Mouse (Mus musculus) right cerebral cortex, adult 2 months (tissue): ENCODE data around the gene Adora2b.
"Not testable (repeated sequence)": the region's sequence is repeated elsewhere in the genome, so short reads cannot be mapped to it uniquely, and the experiment has no call there.

Experiments
- DNase-seq, 2 experiments: peaks; one replicate each; pipeline ENCODE4 v3.0.0; 2021 to 2022; ENCODE audit warnings: low spot score in 2 of 2

Gene Adora2b

DNA sequence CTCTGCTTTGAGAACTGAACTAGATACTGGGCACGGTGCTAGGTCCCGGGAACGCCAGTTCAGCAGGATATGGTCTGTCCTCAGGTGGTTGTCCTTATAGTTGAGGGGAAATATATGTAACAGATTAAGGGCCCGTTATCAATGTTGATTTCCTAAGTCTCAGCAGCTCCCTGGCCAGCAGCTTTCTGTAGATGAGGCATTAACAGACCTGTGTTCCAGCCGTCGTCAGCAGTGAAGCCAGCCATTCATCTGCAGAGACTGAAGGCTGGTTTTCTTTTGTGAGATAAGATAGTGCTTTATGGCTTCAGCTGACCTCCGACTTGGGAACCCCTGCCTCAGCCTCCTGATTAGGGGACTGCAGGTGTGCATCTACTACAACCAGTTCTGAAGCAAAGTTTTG, 15.2 kb downstream of the Adora2b start:
- no peak for DNase-seq

DNA sequence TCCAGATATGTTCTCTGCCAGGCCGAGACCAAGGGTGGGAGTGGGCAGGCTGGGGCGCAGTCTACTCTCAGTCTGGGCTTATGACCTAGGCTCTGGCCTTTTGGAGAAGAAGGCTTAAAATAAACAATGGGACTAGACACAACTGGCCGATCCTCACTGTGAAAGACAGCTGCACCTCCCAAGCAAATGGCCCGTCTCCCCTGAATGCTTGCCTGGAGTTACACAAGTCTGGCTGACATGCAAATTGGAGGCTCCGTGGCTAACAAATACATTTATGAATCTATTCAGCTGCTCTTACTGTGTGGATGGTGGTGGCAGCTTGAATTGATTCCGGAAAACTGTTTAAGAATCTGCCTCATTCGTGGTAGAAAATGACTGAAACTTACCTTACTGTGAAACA, 16.9 kb downstream of the Adora2b start:
- DNase-seq, result no peak

DNA sequence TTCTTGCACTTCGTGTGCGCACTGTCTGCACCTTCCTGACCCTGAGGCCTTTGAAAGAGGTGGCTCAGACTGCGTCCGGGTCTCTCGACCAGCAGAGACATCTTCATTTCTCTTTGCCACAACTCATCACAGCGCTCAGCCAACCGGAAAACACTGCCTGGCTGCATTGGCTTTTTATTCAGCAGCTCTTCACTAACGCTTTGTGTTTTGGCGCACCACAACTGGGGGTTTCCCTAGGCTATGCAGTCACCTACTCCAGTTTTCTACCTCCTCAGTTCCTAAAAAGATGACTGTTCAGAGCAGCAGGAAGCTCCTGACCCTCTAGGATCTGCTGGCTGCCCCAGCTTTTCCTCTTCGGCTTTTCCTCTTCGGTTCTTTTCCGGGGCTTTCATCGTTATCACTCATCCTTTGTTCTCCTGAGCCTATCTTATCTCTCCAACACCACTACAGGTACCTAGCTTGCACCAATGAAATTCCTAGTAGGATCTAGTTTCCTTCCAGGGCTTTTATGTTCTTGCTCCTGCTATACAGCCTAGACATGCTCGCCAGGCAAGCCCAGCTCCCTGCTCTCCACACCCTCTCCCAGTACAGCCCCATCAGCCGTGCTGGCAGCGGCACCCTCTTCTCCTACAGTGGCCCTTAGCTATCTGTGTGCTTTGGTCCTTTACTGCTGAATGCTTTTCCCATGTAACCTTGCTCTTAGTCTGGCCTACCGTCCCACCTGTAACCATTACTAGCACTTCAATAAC, 17.9 kb downstream of the Adora2b start:
- no peak for DNase-seq

DNA sequence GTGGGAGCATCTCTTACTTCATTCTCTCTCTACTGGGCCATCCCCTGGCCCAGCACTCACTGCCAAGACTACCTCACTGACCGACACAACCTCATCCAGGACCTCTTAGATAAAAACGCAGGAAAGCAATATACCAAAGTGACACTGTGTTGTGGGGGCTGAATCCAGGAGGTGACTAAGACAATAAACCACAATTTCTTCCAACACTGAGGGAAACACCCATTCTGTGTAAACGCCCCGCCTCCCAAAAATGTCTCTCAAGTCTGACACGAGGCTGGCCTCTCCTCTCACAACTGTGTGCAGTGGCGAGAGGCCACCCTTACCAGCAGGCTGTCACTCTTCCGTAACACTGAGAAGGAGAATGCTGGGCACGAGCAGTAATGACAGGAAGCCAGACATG, 19.6 kb downstream of the Adora2b start:
- DNase-seq, result no peak

DNA sequence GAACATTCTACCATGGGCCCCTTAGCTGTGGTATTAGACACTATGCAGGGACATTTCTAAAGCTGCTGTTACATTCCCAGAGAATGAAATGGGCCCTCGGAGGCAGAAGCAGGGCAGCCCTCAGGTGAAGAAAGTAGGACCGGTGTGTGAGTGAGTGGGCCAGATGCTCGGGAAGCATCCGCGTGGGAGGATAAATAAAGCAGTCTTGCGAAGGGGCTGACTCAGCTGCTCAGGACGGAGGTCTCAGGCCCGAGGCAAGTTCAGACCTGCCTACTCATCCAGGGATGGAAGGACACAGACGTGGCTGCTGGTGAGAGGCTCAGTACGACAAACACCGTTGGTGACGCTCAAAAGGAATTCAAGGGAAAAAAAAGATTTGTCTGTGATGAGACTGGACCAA, 20.3 kb downstream of the Adora2b start:
- DNase-seq, result no peak

DNA sequence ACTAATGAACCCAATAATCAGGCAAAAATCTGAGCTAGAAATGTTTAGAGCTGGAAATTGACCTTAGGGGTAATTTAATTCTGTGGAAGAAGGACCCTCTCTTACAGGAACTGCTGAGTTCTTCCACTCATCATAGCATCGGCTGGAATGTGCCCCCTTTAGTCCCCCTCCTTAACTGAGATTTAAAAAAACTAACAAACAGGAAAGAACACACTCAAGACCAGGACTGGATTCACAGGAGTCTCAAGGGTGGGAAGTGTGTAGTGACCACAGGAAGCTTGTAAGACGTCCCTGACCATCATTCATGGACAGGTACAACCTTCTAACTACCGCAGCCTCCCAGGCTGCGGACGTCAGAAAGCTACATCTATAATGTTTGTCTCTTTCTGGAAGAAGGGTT, 22.1 kb downstream of the Adora2b start:
- DNase-seq, result no peak

DNA sequence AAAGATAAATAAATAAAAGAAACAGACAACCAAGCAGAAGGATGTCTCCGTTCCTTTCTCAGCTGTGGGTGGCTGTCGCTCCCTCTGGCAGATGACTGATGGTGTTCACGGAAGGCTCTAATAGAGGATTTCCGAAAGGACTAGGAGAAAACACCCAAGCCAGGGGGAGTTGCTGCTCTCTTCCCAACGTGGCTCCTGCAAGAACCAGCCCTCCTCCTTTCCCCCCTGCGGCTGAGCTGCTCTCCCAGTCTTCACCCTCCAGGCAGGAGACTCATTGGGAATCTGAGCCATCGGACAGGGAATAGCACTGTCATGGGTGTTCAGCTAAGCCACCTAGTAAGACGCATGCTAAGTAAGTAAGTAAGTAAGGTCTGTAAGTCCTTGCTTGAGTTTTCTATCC, 28.3 kb downstream of the Adora2b start:
- no peak for DNase-seq

DNA sequence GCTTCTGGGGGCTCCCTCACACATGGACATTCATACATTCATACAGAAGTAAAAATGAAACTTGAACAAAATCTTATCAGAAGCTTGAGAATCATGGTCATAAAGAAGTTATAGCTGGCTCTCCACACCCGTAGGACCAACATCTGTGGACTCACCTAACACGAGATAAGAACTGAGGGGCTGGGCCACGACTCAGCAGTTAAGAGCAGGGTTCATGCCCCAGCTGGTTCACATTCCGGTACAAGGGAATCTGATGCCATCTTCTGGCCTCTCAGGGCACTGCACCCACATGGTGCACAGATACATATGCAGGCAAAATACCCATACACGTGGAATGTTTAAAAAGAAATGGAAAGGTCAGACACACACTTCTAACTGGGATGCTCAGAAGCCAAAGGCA, 29.2 kb downstream of the Adora2b start:
- DNase-seq, result peak; percentile 33 to 35

DNA sequence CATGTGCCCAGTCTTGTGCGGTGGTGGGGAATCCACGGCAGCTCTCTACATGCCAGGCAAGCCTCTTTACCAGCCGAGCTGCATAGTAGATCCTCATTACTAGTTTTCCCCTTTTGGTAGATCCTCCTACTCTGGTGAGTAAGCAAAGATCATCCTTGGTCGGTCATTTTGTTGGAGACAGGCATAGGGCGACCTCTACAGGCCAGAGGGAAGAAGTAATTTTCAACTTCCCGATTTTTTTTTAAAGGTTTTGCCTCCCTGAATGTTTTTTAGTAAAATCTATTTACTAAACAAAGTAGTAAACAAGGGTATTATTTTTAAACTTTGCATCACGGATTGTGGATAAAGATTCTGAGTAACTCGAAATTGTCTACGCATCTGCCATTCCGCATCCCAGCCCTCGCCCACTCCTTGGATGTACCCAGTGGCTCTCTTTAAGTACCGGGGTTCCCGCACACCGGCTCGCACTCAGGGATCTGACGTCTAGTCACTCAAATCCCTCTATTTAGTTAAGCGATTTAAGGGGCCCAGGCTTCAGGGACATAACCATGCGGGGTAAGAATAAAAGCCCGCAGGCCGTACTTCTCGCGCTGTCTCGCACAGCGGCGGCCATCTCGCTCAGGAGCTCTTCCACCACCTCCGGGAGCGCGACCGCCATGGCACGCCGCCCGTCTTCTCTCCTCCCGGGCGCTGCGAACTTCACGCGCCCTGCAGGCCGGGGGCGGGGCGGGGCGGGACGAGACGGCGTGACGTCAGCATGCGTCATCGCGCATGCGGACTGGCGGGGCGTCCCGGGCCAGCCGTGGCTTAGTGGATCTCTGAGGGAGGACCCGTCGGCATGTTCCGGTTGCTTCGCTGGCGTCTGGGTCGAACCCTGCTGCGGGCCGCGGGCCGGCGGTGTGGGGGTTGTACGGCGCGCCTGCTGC, 32.2 kb downstream of the Adora2b start, which contains the start of the genes Zswim7 and Ttc19:
Gene Zswim7, minus strand, starts transcription at position 701 of the 926 bp plus-strand sequence.
Gene Ttc19, plus strand, starts transcription at position 799 of the 926 bp plus-strand sequence.
- DNase-seq, result peak; percentile 91

DNA sequence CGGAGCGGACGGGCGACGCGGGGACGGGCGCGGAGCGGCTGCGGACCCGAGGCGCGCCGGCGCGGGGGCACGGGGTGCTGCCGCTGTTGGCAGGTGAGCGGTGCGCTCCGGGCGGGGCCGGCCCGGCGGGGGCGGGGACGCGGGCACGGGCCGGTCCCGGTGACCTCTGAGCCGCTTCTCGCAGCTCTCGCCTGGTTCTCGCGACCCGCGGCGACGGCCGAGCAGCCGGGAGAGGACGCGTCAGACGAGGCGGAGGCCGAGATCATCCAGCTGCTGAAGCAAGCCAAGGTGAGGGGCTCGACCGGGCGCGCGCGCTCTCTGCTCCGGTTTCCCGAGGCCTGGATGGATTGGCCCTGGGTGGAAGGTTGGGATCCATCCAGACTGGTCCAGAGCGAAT, 32.8 kb downstream of the Adora2b start:
- peak in 1 of 2 experiments; percentile 26 for DNase-seq

DNA sequence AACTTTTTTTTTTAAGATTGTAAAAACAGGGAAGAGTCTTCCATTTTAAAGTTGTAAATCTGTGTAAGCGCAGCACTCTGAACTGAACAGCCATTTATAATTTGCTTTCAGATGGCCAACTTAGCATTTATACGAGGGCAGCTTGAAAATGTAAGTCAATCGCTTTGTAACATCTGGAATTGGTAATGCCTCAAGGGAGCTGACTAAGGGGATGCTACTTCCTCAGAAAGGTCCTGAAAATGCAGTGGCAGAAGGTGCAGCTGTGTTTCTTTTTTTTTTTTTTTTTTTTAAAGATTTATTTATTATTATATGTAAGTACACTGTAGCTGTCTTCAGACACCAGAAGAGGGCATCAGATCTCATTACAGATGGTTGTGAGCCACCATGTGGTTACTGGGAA, 35.2 kb downstream of the Adora2b start:
- not testable (repeated sequence) for DNase-seq

DNA sequence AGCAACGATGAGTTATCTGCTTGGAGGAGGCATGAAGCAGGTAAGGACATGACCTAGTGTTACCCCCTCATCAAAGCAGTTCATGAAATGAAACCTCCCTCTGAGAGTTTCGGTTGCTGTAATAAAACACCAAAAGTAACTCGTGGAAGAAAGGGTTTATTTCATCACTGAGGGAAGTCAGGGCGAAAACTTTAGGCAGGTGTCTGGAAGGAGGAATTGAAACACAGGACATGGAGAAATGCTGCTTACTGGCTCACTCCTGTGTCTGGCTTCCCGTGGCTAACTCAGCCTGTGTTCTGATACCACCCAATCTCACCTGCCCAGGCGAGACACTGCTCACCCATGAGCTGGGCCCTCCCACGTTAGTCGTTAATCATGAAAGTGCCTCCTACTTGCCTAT, 36.2 kb downstream of the Adora2b start:
- no peak for DNase-seq

DNA sequence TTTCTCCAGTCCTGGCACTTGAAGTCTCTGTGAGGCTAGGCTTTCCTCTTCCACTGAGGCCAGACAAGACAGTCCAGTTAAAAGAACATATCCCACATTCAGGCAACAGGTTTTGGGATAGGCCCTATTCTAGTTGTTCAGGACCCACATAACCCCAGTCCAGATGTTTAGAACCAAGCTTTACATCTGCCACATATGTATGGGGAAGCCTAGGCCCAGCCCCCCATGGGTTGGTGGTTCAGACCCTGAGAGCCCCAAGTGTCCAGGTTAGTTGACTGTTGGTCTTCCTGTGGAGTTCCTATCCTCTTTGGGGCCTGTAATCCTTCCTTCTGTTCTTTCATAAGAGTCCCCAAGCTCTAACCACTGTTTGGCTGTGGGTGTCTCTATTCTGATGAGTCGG, 38.9 kb downstream of the Adora2b start:
- no peak for DNase-seq

DNA sequence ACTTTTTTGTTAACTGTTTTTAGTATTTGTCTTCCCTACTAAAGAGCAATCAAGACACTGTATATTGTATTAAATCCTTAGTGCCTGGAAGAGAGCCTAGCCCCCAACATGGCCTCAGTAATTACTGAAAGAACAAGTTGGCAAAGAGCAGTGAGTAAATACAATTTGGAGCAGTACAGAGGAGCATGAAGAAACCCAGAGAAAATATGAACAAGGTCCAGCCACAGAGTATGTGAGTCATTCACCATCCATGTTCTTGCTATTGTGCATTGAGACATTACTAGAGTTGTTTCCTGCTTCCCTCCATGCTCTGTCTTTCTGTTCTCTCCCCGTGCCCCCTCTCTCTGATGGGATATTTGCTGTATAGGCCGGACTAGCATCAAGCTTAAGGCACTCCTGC, 45.3 kb downstream of the Adora2b start:
- no peak for DNase-seq

DNA sequence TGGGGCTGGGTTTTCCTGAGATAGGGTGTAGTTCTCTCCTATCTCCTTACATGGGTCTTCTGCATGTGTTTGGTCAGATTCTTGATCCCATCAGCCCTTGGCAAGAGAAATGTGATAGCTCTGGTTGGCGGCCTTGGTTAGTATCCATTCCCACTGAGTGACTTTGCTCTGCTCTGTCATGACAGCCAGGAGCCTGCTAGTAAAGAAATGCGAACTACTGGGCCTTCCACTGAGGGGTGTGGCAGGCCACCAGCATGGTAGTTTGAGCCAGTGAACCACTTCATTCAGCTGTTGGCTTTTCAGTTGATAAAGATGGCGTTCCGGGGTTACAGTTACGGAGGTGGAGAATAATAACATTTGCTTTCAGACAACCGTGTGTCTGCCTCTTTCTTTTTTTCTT, 50.1 kb downstream of the Adora2b start:
- DNase-seq, result no peak

DNA sequence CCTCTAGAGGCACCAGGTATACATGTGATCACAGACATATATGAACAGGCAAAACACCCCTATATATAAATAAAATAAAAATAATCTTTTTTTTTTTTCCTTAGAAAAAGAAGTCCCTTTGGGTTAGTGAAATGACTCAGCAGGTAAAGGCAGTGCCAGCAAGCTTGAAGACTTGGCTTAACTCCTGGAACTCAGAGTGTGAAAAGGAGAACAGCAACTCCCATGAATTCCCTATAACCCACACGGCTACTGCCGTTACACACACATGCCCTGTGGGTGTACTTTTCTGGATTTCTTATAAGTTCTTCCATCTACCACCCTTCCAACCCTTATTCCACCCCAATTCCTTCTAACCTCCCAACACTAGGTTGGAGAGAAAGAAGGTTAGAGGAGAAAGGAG, 57.1 kb downstream of the Adora2b start:
- DNase-seq, result no peak

DNA sequence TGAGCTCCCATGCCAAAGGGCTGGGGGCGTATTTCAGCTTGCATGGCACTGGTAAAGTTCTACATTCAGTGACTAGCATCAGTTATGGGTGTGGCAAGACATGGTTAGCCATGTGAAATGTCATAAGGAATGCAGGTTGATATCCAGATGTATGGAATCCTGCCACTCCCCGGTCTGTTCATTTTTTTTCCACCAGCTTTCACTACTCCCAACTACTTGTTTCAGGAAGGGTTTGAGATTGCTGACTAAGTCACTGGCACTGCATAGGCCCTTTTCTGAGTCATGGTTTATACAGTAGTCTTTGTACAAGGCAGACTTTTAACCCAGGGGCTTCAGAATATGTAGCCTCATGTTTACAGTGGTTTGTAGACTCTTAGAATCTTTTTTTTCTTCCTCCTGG, 60.5 kb downstream of the Adora2b start:
- no peak for DNase-seq

DNA sequence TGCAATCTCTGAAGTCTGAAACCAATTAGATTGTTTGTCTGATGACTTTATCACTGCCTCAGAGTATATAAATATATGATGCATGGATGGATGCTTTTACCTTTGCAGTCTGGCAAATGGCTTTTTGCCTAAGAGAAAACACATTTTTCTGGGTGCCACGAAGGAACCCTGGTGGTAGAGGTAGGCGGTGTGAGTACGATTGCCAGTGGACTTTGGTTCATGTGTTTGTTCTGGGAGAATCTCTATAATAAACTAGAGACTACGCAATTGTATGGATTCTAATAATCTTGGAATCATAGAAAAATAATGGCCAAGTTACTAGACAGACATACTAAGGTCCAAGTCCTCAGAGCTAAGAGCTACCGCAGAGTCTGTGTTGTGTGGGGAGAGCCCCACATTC, 66.2 kb downstream of the Adora2b start:
- DNase-seq, result no peak
